Mouse (Mus musculus): ENCODE measurements around the gene Pmepa1.

DNA sequence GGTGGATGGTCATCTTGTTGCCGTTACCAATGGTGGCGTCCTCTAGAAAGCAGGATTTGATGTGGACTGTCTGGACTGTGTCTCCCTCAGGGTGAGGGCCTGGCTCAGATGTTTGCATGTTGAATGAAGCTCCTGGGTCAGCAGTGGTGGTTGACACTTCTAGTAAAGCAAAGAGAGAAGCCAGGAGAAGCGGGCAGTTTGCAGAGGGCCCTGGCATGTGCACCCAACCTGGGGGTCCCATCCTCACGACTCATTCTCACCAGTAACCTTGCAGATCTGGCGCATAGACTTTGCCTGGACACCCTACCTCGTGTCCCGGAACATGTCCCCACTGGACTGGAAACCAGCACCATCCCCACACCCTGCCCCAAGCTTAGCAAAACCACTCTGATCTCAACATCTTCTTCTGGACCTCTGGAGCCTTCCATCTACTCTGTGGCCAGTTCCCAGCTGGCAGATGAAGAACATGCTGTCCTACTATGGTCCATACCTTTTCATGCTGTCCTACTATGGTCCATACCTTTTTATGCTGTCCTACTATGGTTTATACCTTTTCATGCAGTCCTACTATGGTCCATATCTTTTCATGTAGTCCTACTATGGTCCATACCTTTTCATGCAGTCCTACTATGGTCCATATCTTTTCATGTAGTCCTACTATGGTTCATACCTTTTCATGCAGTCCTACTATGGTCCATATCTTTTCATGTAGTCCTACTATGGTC is 67.1 kb downstream of the Pmepa1 start:
- TF ChIP-seq CTCF (IDR thresholded peaks at IDR 0.05; ENCODE audit: low read depth, low read length) (no peak), POLR2A (IDR thresholded peaks at IDR 0.05; ENCODE audit: extremely low read depth, insufficient read depth, low read length) (no peak)

Data from liver, adult 2 months (tissue).